27 mouse cellular contexts compared by ENCODE assay signal in genomic region chr1:78586986-78587385, GRCm38 (mm10).
A peak's percentile ranks its signal among the peaks of the same experiment; 100 is the strongest.
DNase-seq lines count a peak whose midpoint lies in the region; ATAC-seq and TF ChIP-seq lines count a peak whose summit lies in the region.
"Had no signal": no experiment of that assay in that cellular context is flagged by ENCODE, and none has a peak within 500 bp of the region (broad histone marks: within the 10 kb centered on the region; RNA-seq: fewer than 3 reads in every experiment).

No protein-coding gene starts in this region.

- WGBS in liver, adult 2 months: 9% methylated on average over 4 of the region's 4 CpGs
- WGBS in liver, embryonic 11.5 days: 35% methylated on average over 4 of the region's 4 CpGs
- 10% methylated on average over 4 of the region's 4 CpGs for WGBS in intestine, embryonic 16.5 days

- H3K9ac ChIP-seq in liver, adult 2 months (ENCODE audit: low read depth, low read length): no peak overlapping the region
- no peak overlapping the region for H3K9ac ChIP-seq in liver, embryonic 11.5 days (ENCODE audit: low read depth, low read length)
- no peak overlapping the region for H3K9ac ChIP-seq in intestine, embryonic 16.5 days (ENCODE audit: low read depth, low read length)
- H3K9ac ChIP-seq: forebrain, embryonic 12.5 days; forebrain, embryonic 15.5 days; heart, embryonic 12.5 days; heart, embryonic 15.5 days; hindbrain, embryonic 14.5 days had no signal

- no peak overlapping the region for H3K4me2 ChIP-seq in liver, embryonic 11.5 days
- H3K4me2 ChIP-seq in intestine, embryonic 16.5 days (ENCODE audit: low read depth, low read length): no peak overlapping the region
- H3K4me2 ChIP-seq: forebrain, embryonic 12.5 days; forebrain, embryonic 15.5 days; heart, embryonic 12.5 days; heart, embryonic 15.5 days; hindbrain, embryonic 14.5 days had no signal

- no peak for ATAC-seq in liver, embryonic 11.5 days (replicated peaks; ENCODE audit: low FRiP score)
- ATAC-seq in intestine, embryonic 16.5 days: no peak
- ATAC-seq: activated CD4-positive, CD25-positive, alpha-beta regulatory T cell, adult 4 months; CD4-positive, CD25-positive, alpha-beta regulatory T cell, adult 4 months; forebrain, embryonic 15.5 days; hindbrain, postnatal 0 days; inflammation-experienced regulatory T-cells, adult 6 months had no signal

- no peak for TF ChIP-seq POLR2A in liver, adult 2 months (IDR thresholded peaks at IDR 0.05; ENCODE audit: extremely low read depth, insufficient read depth, low read length)
- no peak for TF ChIP-seq POLR2A in embryonic fibroblast, embryonic 13.5 days (IDR thresholded peaks at IDR 0.05; ENCODE audit: low read depth, low read length)

- no peak overlapping the region for H3K4me3 ChIP-seq in liver, adult 2 months (ENCODE audit: insufficient read depth, low read depth, low read length)
- no peak overlapping the region for H3K4me3 ChIP-seq in liver, embryonic 11.5 days (ENCODE audit: low read depth, low read length)
- no peak overlapping the region for H3K4me3 ChIP-seq in embryonic fibroblast, embryonic 13.5 days (ENCODE audit: insufficient read depth, low read length)
- no peak overlapping the region for H3K4me3 ChIP-seq in intestine, embryonic 16.5 days (ENCODE audit: low read length)
- H3K4me3 ChIP-seq: forebrain, embryonic 12.5 days; forebrain, embryonic 15.5 days; heart, adult 2 months; heart, embryonic 12.5 days; heart, embryonic 15.5 days had no signal

- no peaks in the 10 kb centered on the region for H3K27me3 ChIP-seq in liver, adult 2 months (ENCODE audit: control insufficient read depth, insufficient read depth, low read length)
- H3K27me3 ChIP-seq in liver, embryonic 11.5 days (replicated peaks; ENCODE audit: control insufficient read depth, insufficient read depth, low read length): no peaks in the 10 kb centered on the region
- H3K27me3 ChIP-seq in intestine, embryonic 16.5 days (replicated peaks; ENCODE audit: control insufficient read depth, insufficient read depth, low read length): no peaks in the 10 kb centered on the region
- H3K27me3 ChIP-seq: forebrain, embryonic 12.5 days; forebrain, embryonic 15.5 days; heart, embryonic 12.5 days; heart, embryonic 15.5 days had no signal

- no peaks in the 10 kb centered on the region for H3K9me3 ChIP-seq in liver, embryonic 11.5 days (ENCODE audit: control insufficient read depth, low read length)
- H3K9me3 ChIP-seq in intestine, embryonic 16.5 days (ENCODE audit: control insufficient read depth, low read length): no peaks in the 10 kb centered on the region
- H3K9me3 ChIP-seq: forebrain, embryonic 12.5 days; forebrain, embryonic 15.5 days; heart, embryonic 12.5 days; heart, embryonic 15.5 days had no signal

- H3K36me3 ChIP-seq in liver, adult 2 months (ENCODE audit: control insufficient read depth, insufficient read depth, low read length): no peaks in the 10 kb centered on the region
- no peaks in the 10 kb centered on the region for H3K36me3 ChIP-seq in liver, embryonic 11.5 days (ENCODE audit: control insufficient read depth, insufficient read depth, low read length)
- no peaks in the 10 kb centered on the region for H3K36me3 ChIP-seq in intestine, embryonic 16.5 days (ENCODE audit: control insufficient read depth, insufficient read depth, low read length)
- H3K36me3 ChIP-seq: forebrain, embryonic 12.5 days; forebrain, embryonic 15.5 days; heart, embryonic 12.5 days; heart, embryonic 15.5 days had no signal

- no peak for TF ChIP-seq CTCF in liver, adult 2 months (IDR thresholded peaks at IDR 0.05; ENCODE audit: low read depth, low read length)
- TF ChIP-seq CTCF in embryonic fibroblast, embryonic 13.5 days (IDR thresholded peaks at IDR 0.05; ENCODE audit: borderline replicate concordance, insufficient read depth, low read length): no peak

- H3K79me2 ChIP-seq in liver, adult 2 months (ENCODE audit: control insufficient read depth, insufficient read depth, low read length): no peaks in the 10 kb centered on the region

- DNase-seq in liver, adult 2 months (ENCODE audit: extremely low read depth, low read depth, low spot score): peak; percentile 95
- no peak for DNase-seq in liver, embryonic 11.5 days (ENCODE audit: low spot score)
- DNase-seq in 3T3-L1 (ENCODE audit: low read depth, low spot score) (peak; percentile 72), 416B (ENCODE audit: low read depth) (peak; percentile 7)
- DNase-seq in layer of hippocampus, postnatal 25 days (ENCODE audit: extremely low spot score in 1 of 2, low spot score in 1 of 2): no peak
- DNase-seq in natural killer cell, adult 2 months (ENCODE audit: low spot score in 2 of 2): no peak
- DNase-seq: adrenal gland, postnatal 10 days; adrenal gland, postnatal 36 days; B cell, adult 2 months; cerebellum, adult 18-20 months; cerebellum, adult 9-10 months; cerebellum, postnatal 14 days; gastrocnemius, postnatal 25 days; heart, adult 2 months; heart, postnatal 10 days; heart, postnatal 36 days had no signal

- peaks cover 8% of the 10 kb centered on the region for H3K4me1 ChIP-seq in liver, adult 2 months (ENCODE audit: control insufficient read depth, insufficient read depth, low read length)
- H3K4me1 ChIP-seq in liver, embryonic 11.5 days (replicated peaks; ENCODE audit: control insufficient read depth, insufficient read depth, low read length): no peaks in the 10 kb centered on the region
- peaks cover 15% of the 10 kb centered on the region for H3K4me1 ChIP-seq in embryonic fibroblast, embryonic 13.5 days (ENCODE audit: control insufficient read depth, insufficient read depth, low read length)
- no peaks in the 10 kb centered on the region for H3K4me1 ChIP-seq in intestine, embryonic 16.5 days (ENCODE audit: control insufficient read depth, insufficient read depth, low read length)
- H3K4me1 ChIP-seq: forebrain, embryonic 15.5 days had no signal

- H3K27ac ChIP-seq in liver, adult 2 months (replicated peaks; ENCODE audit: insufficient read depth, low read depth, low read length): peak overlapping the region; percentile 46
- H3K27ac ChIP-seq in liver, embryonic 11.5 days (ENCODE audit: low read depth, low read length): no peak overlapping the region
- H3K27ac ChIP-seq in embryonic fibroblast, embryonic 13.5 days (ENCODE audit: insufficient read depth, low read length): peak overlapping the region; percentile 85
- no peak overlapping the region for H3K27ac ChIP-seq in intestine, embryonic 16.5 days (ENCODE audit: low read length)
- H3K27ac ChIP-seq: forebrain, embryonic 12.5 days; forebrain, embryonic 15.5 days; heart, adult 2 months; heart, embryonic 15.5 days; hindbrain, embryonic 14.5 days; hindbrain, postnatal 0 days had no signal

Comparison
In these comparisons a context has a peak if more than half of its experiments do, and no peak if none do; other contexts are left out.
1. DNase-seq: peak in liver, adult 2 months (single experiment), 3T3-L1 (single experiment) and 416B (single experiment); none in liver, embryonic 11.5 days (single experiment), layer of hippocampus, postnatal 25 days (0 of 2) and natural killer cell, adult 2 months (0 of 2).
2. H3K27ac ChIP-seq: peak in liver, adult 2 months (single experiment) and embryonic fibroblast, embryonic 13.5 days (single experiment); none in liver, embryonic 11.5 days (single experiment) and intestine, embryonic 16.5 days (single experiment).